Comparison of ENCODE assay signal across 10 mouse cellular contexts in genomic region chr11:120695641-120696040, GRCm38 (mm10). TPM values are rescaled to one million over a fixed set of nuclear protein-coding genes. Genes with fewer than 3 reads are reported as not detected.
DNase-seq lines count a peak whose midpoint lies in the region; ATAC-seq lines count a peak whose summit lies in the region.
"Had no signal": no experiment of that assay in that cellular context is flagged by ENCODE, and none has a peak within 500 bp of the region (broad histone marks: within the 10 kb centered on the region; RNA-seq: fewer than 3 reads in every experiment).

No protein-coding gene starts in this region.

- H3K4me2 ChIP-seq in intestine, embryonic 15.5 days (replicated peaks) = no peak overlapping the region
- H3K4me2 ChIP-seq: liver, embryonic 13.5 days had no signal

- no peak overlapping the region for H3K27ac ChIP-seq in intestine, embryonic 15.5 days
- H3K27ac ChIP-seq: liver, embryonic 13.5 days had no signal

- no peaks in the 10 kb centered on the region for H3K27me3 ChIP-seq in intestine, embryonic 15.5 days (replicated peaks)
- H3K27me3 ChIP-seq: liver, embryonic 13.5 days had no signal

- peaks cover 11% of the 10 kb centered on the region; the same call in 1 of the 2 replicates for H3K36me3 ChIP-seq in intestine, embryonic 15.5 days

- H3K9me3 ChIP-seq in intestine, embryonic 15.5 days = no peaks in the 10 kb centered on the region

- no peak overlapping the region for H3K9ac ChIP-seq in intestine, embryonic 15.5 days
- H3K9ac ChIP-seq: liver, embryonic 13.5 days had no signal

- 46% methylated on average over 12 of the region's 12 CpGs for WGBS in intestine, embryonic 15.5 days

- ATAC-seq in intestine, embryonic 15.5 days = peak; percentile 39; the same call in 1 of the 2 replicates

- no peak overlapping the region for H3K4me3 ChIP-seq in intestine, embryonic 15.5 days (replicated peaks)
- H3K4me3 ChIP-seq: liver, embryonic 13.5 days had no signal

- peaks cover 11% of the 10 kb centered on the region; the same call in 1 of the 2 replicates for H3K4me1 ChIP-seq in intestine, embryonic 15.5 days (replicated peaks)

- DNase-seq in embryo, embryonic 10 days (ENCODE audit: low spot score) = peak; percentile 76
- DNase-seq in embryo, embryonic 9.5 days (ENCODE audit: extremely low spot score) = no peak
- peak; percentile 72 for DNase-seq in embryo, embryonic 10.5 days (ENCODE audit: low spot score)
- DNase-seq in mesoderm, embryonic 11.5 days (ENCODE audit: low read depth, low spot score) = peak; percentile 77
- DNase-seq in MN1 (ENCODE audit: low spot score) = no peak
- DNase-seq in layer of hippocampus, adult 9-10 months (ENCODE audit: low spot score) = no peak
- no peak for DNase-seq in gastrocnemius, postnatal 4 days (ENCODE audit: low spot score in 2 of 2)
- DNase-seq: B cell, adult 2 months; liver, embryonic 13.5 days had no signal

RNA-seq across cellular contexts. Expression of gene Cenpx, which starts 17.9 kb away (rescaled TPM):
- polyA plus RNA-seq in intestine, embryonic 15.5 days (2015; fragmentation: Nextera tagmentation; extraction: Ambion mirVana) = 163 and 170 TPM in 2 replicates
- 10 to 100 TPM; 33.7 to 48.7 TPM for total RNA-seq in gastrocnemius, postnatal 4 days (2021)

RNA-seq across cellular contexts. Expression of gene Lrrc45, which starts 18.1 kb away (rescaled TPM):
- polyA plus RNA-seq in intestine, embryonic 15.5 days (2015; fragmentation: Nextera tagmentation; extraction: Ambion mirVana) = 42.0 and 45.4 TPM in 2 replicates
- total RNA-seq in gastrocnemius, postnatal 4 days (2021) = 10 to 100 TPM; 16.0 to 21.0 TPM

RNA-seq across cellular contexts. Expression of gene Aspscr1, which starts 22.9 kb away (rescaled TPM):
- 96.0 and 103 TPM in 2 replicates for polyA plus RNA-seq in intestine, embryonic 15.5 days (2015; fragmentation: Nextera tagmentation; extraction: Ambion mirVana)
- total RNA-seq in gastrocnemius, postnatal 4 days (2021) = 10 to 100 TPM; 48.6 to 55.3 TPM

RNA-seq across cellular contexts. Expression of gene Rac3, which starts 25.6 kb away (rescaled TPM):
- 34.2 and 35.8 TPM in 2 replicates for polyA plus RNA-seq in intestine, embryonic 15.5 days (2015; fragmentation: Nextera tagmentation; extraction: Ambion mirVana)
- 1 to 10 TPM; 2.5 to 4.8 TPM for total RNA-seq in gastrocnemius, postnatal 4 days (2021)

RNA-seq across cellular contexts. Expression of gene Dcxr, which starts 31.4 kb away (rescaled TPM):
- 31.3 and 41.7 TPM in 2 replicates for polyA plus RNA-seq in intestine, embryonic 15.5 days (2015; fragmentation: Nextera tagmentation; extraction: Ambion mirVana)
- total RNA-seq in gastrocnemius, postnatal 4 days (2021) = 1 to 10 TPM; 4.8 to 5.3 TPM

Comparison
In these comparisons a context has a peak if more than half of its experiments do, and no peak if none do; other contexts are left out.
1. DNase-seq: peak in embryo, embryonic 10 days (single experiment), embryo, embryonic 10.5 days (single experiment) and mesoderm, embryonic 11.5 days (single experiment); none in embryo, embryonic 9.5 days (single experiment), MN1 (single experiment), layer of hippocampus, adult 9-10 months (single experiment) and gastrocnemius, postnatal 4 days (0 of 2).